Mouse (Mus musculus) fibroblast of lung, adult 2 months (primary cell): ENCODE measurements around the gene Cmc2.

Experiments
- DNase-seq: peaks from one replicate; pipeline ENCODE4 v3.0.0-alpha.2; 2011; ENCODE audit warnings: low read depth

Gene Cmc2

DNA sequence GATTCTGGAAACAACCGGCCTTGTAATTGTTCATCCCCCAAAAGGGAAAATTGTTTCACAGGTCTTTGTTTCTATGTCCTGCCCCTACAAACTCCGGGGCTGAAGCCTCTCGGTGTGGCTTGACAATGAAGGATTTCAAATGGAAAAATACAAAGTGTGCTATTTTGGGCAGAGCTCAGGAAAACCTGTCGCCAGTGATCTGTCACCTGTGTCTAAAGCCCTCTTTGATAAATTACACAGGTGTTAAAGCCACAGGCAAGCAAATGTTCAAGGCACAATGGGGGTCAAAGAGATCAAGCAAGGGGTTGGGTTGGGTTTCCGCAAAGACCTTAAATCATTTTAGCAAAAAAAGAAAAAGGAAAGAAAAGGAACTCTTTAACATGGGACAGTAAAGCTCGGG is 78.6 kb downstream of the Cmc2 start:
- DNase-seq: no peak
